15 mouse cellular contexts compared by ENCODE assay signal in the genomic region with DNA sequence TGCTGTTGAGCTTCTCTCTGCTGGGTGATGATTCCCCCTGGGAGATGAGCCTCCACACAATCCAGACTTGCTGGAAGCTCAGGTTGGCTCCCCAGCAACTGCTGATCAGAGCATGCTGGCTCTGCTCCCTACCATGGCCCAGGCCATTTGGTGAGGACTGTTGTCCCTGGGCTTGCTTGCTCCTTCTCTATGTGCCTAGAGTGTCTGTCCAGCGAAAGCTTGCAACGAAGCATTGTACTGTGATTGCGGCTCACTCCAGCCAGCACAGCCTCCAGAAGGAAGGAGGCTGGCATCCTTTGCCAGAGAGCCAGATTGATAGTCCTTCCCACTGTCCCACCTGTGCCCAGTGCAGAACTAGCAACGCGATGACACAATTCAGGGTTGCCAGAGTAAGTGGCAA.
DNase-seq lines count a peak whose midpoint lies in the region; ATAC-seq lines count a peak whose summit lies in the region.
"Had no signal": no experiment of that assay in that cellular context is flagged by ENCODE, and none has a peak within 500 bp of the region (broad histone marks: within the 10 kb centered on the region; RNA-seq: fewer than 3 reads in every experiment).

No protein-coding gene starts in this region.

- H3K36me3 ChIP-seq in forebrain, embryonic 16.5 days (ENCODE audit: control insufficient read depth, insufficient read depth) = no peaks in the 10 kb centered on the region
- no peaks in the 10 kb centered on the region for H3K36me3 ChIP-seq in midbrain, embryonic 12.5 days
- H3K36me3 ChIP-seq: heart, embryonic 12.5 days; limb, embryonic 13.5 days had no signal

- 76% methylated on average over 5 of the region's 5 CpGs for WGBS in forebrain, embryonic 16.5 days
- WGBS in midbrain, embryonic 12.5 days = 93% methylated on average over 5 of the region's 5 CpGs

- H3K4me1 ChIP-seq in forebrain, embryonic 16.5 days (replicated peaks; ENCODE audit: control insufficient read depth, insufficient read depth, low read length) = peaks cover 11% of the 10 kb centered on the region
- H3K4me1 ChIP-seq in midbrain, embryonic 12.5 days = peaks cover 5% of the 10 kb centered on the region
- H3K4me1 ChIP-seq: heart, embryonic 12.5 days; limb, embryonic 13.5 days had no signal

- no peaks in the 10 kb centered on the region for H3K27me3 ChIP-seq in forebrain, embryonic 16.5 days (replicated peaks; ENCODE audit: control insufficient read depth, insufficient read depth, low read length)
- H3K27me3 ChIP-seq in midbrain, embryonic 12.5 days = no peaks in the 10 kb centered on the region
- H3K27me3 ChIP-seq: heart, embryonic 12.5 days had no signal

- H3K4me2 ChIP-seq in forebrain, embryonic 16.5 days (ENCODE audit: low read length) = no peak overlapping the region
- no peak overlapping the region for H3K4me2 ChIP-seq in midbrain, embryonic 12.5 days (replicated peaks)
- H3K4me2 ChIP-seq: heart, embryonic 12.5 days; limb, embryonic 13.5 days had no signal

- H3K4me3 ChIP-seq in forebrain, embryonic 16.5 days (replicated peaks; ENCODE audit: low read length) = no peak overlapping the region
- no peak overlapping the region for H3K4me3 ChIP-seq in midbrain, embryonic 12.5 days
- H3K4me3 ChIP-seq: heart, embryonic 12.5 days; limb, embryonic 13.5 days had no signal

- no peak overlapping the region for H3K9ac ChIP-seq in forebrain, embryonic 16.5 days (replicated peaks; ENCODE audit: low read depth, low read length)
- H3K9ac ChIP-seq in midbrain, embryonic 12.5 days (replicated peaks) = no peak overlapping the region
- H3K9ac ChIP-seq: heart, embryonic 12.5 days; limb, embryonic 13.5 days; liver, postnatal 0 days had no signal

- no peaks in the 10 kb centered on the region for H3K9me3 ChIP-seq in forebrain, embryonic 16.5 days (ENCODE audit: control insufficient read depth, low read length)
- H3K9me3 ChIP-seq in midbrain, embryonic 12.5 days = no peaks in the 10 kb centered on the region
- H3K9me3 ChIP-seq: heart, embryonic 12.5 days; limb, embryonic 13.5 days had no signal

- 0 out of 2 replicates have a peak, but pooled peaks have one; percentile 15 for ATAC-seq in forebrain, embryonic 16.5 days
- no peak; the same call in 1 of the 2 replicates for ATAC-seq in midbrain, embryonic 12.5 days (ENCODE audit: low FRiP score, low read depth)
- ATAC-seq: liver, postnatal 0 days had no signal

- no peak overlapping the region; the same call in 1 of the 2 replicates for H3K27ac ChIP-seq in forebrain, embryonic 16.5 days (ENCODE audit: low read length)
- H3K27ac ChIP-seq in midbrain, embryonic 12.5 days (replicated peaks) = peak overlapping the region; percentile 71
- H3K27ac ChIP-seq: limb, embryonic 13.5 days had no signal

- peak; percentile 17 for DNase-seq in cerebellum, adult 9-10 months
- DNase-seq in cerebellum, adult 8-10 months = no peak
- DNase-seq in brain, adult 2 months (ENCODE audit: low read depth, low spot score) = peak; percentile 43
- DNase-seq in heart, adult 8-10 months (ENCODE audit: low spot score) = no peak
- DNase-seq in spleen, postnatal 36 days (ENCODE audit: low spot score in 2 of 2) = no peak
- DNase-seq in kidney, adult 18-20 months = no peak
- DNase-seq: adrenal gland, postnatal 10 days; kidney, postnatal 36 days; layer of hippocampus, postnatal 36 days; liver, postnatal 0 days; spleen, adult 18-20 months had no signal

Comparison
In these comparisons a context has a peak if more than half of its experiments do, and no peak if none do; other contexts are left out.
1. DNase-seq: peak in cerebellum, adult 9-10 months (single experiment) and brain, adult 2 months (single experiment); none in cerebellum, adult 8-10 months (single experiment), heart, adult 8-10 months (single experiment), spleen, postnatal 36 days (0 of 2) and kidney, adult 18-20 months (single experiment).